ENCODE assay signal across 8 mouse cellular contexts in the genomic region with DNA sequence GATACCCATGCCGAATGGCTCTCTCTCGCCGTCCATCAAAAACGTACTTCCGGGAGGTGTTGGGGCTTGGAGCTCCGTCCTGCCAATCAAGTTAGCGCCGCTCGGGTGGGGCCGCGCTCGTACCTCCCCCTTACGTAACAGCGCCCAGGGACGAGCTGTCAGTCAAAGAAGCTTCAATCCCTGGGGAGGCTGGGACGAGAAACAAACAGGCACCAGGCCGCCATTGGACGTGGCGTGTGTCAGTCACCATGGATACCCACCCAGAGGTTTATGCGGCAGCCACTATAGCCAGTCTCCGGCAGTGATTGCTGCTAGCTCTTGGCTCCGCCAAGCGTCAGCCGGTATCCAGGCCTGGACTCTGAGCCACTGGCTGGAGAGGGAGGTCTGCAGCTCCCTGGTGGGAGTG.
DNase-seq lines count a peak whose midpoint lies in the region; ATAC-seq lines count a peak whose summit lies in the region.

No protein-coding gene starts in this region.

- peak overlapping the region; percentile 88 for H3K4me3 ChIP-seq in hindbrain, embryonic 12.5 days

- peak; percentile 99 for DNase-seq in NIH3T3 (ENCODE audit: low read depth)
- peak; percentile 100 for DNase-seq in cerebellum, postnatal 10 days
- DNase-seq in frontal cortex, postnatal 10 days (ENCODE audit: low spot score in 2 of 2) = peak; percentile 99 to 100
- peak; percentile 99 to 100 for DNase-seq in layer of hippocampus, postnatal 14 days (ENCODE audit: low spot score in 2 of 2)
- DNase-seq in lung, postnatal 14 days = peak; percentile 99
- peak; percentile 100 for DNase-seq in retina, adult 2 months (ENCODE audit: low read depth, low spot score)
- peak; percentile 96 to 97 for DNase-seq in thymus, postnatal 36 days

- H3K27me3 ChIP-seq in hindbrain, embryonic 12.5 days = no peaks in the 10 kb centered on the region

- H3K9ac ChIP-seq in hindbrain, embryonic 12.5 days = no peak overlapping the region

- ATAC-seq in hindbrain, embryonic 12.5 days (ENCODE audit: low FRiP score) = peak; percentile 99

- H3K4me1 ChIP-seq in hindbrain, embryonic 12.5 days = peaks cover 11% of the 10 kb centered on the region

- peaks cover 7% of the 10 kb centered on the region for H3K36me3 ChIP-seq in hindbrain, embryonic 12.5 days

- H3K4me2 ChIP-seq in hindbrain, embryonic 12.5 days (replicated peaks) = peak overlapping the region; percentile 88

- no peaks in the 10 kb centered on the region for H3K9me3 ChIP-seq in hindbrain, embryonic 12.5 days (replicated peaks)

- H3K27ac ChIP-seq in hindbrain, embryonic 12.5 days = peak overlapping the region; percentile 81

- 0% methylated on average over 24 of the region's 24 CpGs for WGBS in hindbrain, embryonic 12.5 days

Comparison
In these comparisons a context has a peak if more than half of its experiments do, and no peak if none do; other contexts are left out.
1. Peak in every context shown above with its lines: DNase-seq, ATAC-seq, H3K4me3 ChIP-seq and H3K27ac ChIP-seq.